Mouse (Mus musculus): Measurements from ENCODE around the gene Arid1a. TPM values are rescaled to one million over a fixed set of nuclear protein-coding genes. Genes with fewer than 3 reads are reported as not detected.
A peak's percentile ranks its signal among the peaks of the same experiment; 100 is the strongest.

Arid1a gene
- polyA plus RNA-seq, 1 experiment from 2014 or later, result 41.6 TPM

- no peak for ATAC-seq (ENCODE audit: insufficient number of reproducible peaks, insufficient read depth, low FRiP score, low TSS enrichment, low read depth)
- Histone ChIP-seq H3K36me3 (peaks cover 28% of the 10 kb centered on the region), H3K4me2 (peak overlapping the region; percentile 51), H3K9me3 (no peaks in the 10 kb centered on the region), H3K9ac (replicated peaks) (0 out of 2 replicates have a peak overlapping the region, but pooled peaks have one; percentile 31), H3K27ac (peak overlapping the region; percentile 84), H3K27me3 (no peaks in the 10 kb centered on the region), H3K4me1 (replicated peaks) (peaks cover 72% of the 10 kb centered on the region), H3K4me3 (replicated peaks) (no peak overlapping the region)
- 44% methylated on average over 6 of the region's 6 CpGs for WGBS
These were observed 27.6 kb downstream of the Arid1a start for GRCm38 (mm10) chr4:133729007-133729406.

GRCm38 (mm10) chr4:133728256-133728655 is 28.3 kb downstream of the Arid1a start:
- Histone ChIP-seq H3K9me3 (no peaks in the 10 kb centered on the region), H3K4me2 (no peak overlapping the region), H3K27ac (peak overlapping the region; percentile 84; the same call in 1 of the 2 replicates), H3K9ac (replicated peaks) (no peak overlapping the region), H3K27me3 (no peaks in the 10 kb centered on the region), H3K4me1 (replicated peaks) (peaks cover 65% of the 10 kb centered on the region), H3K36me3 (peaks cover 33% of the 10 kb centered on the region), H3K4me3 (replicated peaks) (no peak overlapping the region)
- WGBS, result 16% methylated on average over 9 of the region's 9 CpGs
- ATAC-seq (ENCODE audit: insufficient number of reproducible peaks, insufficient read depth, low FRiP score, low TSS enrichment, low read depth), result no peak

GRCm38 (mm10) chr4:133725706-133726105 is 30.9 kb downstream of the Arid1a start:
- Histone ChIP-seq H3K9me3 (no peaks in the 10 kb centered on the region), H3K4me2 (no peak overlapping the region), H3K27ac (no peak overlapping the region), H3K4me3 (replicated peaks) (no peak overlapping the region), H3K9ac (replicated peaks) (no peak overlapping the region), H3K27me3 (no peaks in the 10 kb centered on the region), H3K4me1 (replicated peaks) (peaks cover 41% of the 10 kb centered on the region), H3K36me3 (peaks cover 45% of the 10 kb centered on the region)
- whole genome bisulfite sequencing, result 85% methylated on average over 2 of the region's 2 CpGs
- ATAC-seq (ENCODE audit: insufficient number of reproducible peaks, insufficient read depth, low FRiP score, low TSS enrichment, low read depth), result no peak

GRCm38 (mm10) chr4:133719791-133720190 is 36.8 kb downstream of the Arid1a start:
- Histone ChIP-seq H3K27me3 (no peaks in the 10 kb centered on the region), H3K4me2 (no peak overlapping the region), H3K27ac (no peak overlapping the region), H3K9me3 (no peaks in the 10 kb centered on the region), H3K4me1 (replicated peaks) (no peaks in the 10 kb centered on the region), H3K36me3 (peaks cover 94% of the 10 kb centered on the region), H3K9ac (replicated peaks) (no peak overlapping the region), H3K4me3 (replicated peaks) (no peak overlapping the region)
- WGBS, result 85% methylated on average over 3 of the region's 3 CpGs
- ATAC-seq (ENCODE audit: insufficient number of reproducible peaks, insufficient read depth, low FRiP score, low TSS enrichment, low read depth), result no peak

GRCm38 (mm10) chr4:133712755-133713154 is 43.8 kb downstream of the Arid1a start:
- H3K4me2 ChIP-seq, result no peak overlapping the region
- peaks cover 83% of the 10 kb centered on the region for H3K36me3 ChIP-seq
- no peaks in the 10 kb centered on the region for H3K9me3 ChIP-seq
- H3K9ac ChIP-seq (replicated peaks), result no peak overlapping the region
- no peak overlapping the region for H3K4me3 ChIP-seq (replicated peaks)
- no peak for ATAC-seq (ENCODE audit: insufficient number of reproducible peaks, insufficient read depth, low FRiP score, low TSS enrichment, low read depth)
- 85% methylated on average over 5 of the region's 5 CpGs for WGBS
- H3K27ac ChIP-seq, result no peak overlapping the region
- H3K4me1 ChIP-seq (replicated peaks), result peaks cover 4% of the 10 kb centered on the region; the same call in 1 of the 2 replicates
- no peaks in the 10 kb centered on the region for H3K27me3 ChIP-seq

GRCm38 (mm10) chr4:133711307-133712076 is 45.1 kb downstream of the Arid1a start:
- Histone ChIP-seq H3K27ac (no peak overlapping the region), H3K9ac (replicated peaks) (no peak overlapping the region), H3K4me3 (replicated peaks) (no peak overlapping the region), H3K4me2 (no peak overlapping the region), H3K9me3 (no peaks in the 10 kb centered on the region), H3K27me3 (no peaks in the 10 kb centered on the region), H3K4me1 (replicated peaks) (peaks cover 10% of the 10 kb centered on the region), H3K36me3 (peaks cover 83% of the 10 kb centered on the region)
- 86% methylated on average over 6 of the region's 6 CpGs for WGBS
- no peak for ATAC-seq (ENCODE audit: insufficient number of reproducible peaks, insufficient read depth, low FRiP score, low TSS enrichment, low read depth)

- Histone ChIP-seq H3K4me1 (replicated peaks) (peaks cover 10% of the 10 kb centered on the region), H3K27ac (no peak overlapping the region), H3K36me3 (peaks cover 81% of the 10 kb centered on the region), H3K27me3 (no peaks in the 10 kb centered on the region), H3K4me3 (replicated peaks) (no peak overlapping the region), H3K9me3 (no peaks in the 10 kb centered on the region), H3K9ac (replicated peaks) (no peak overlapping the region), H3K4me2 (no peak overlapping the region)
- no peak for ATAC-seq (ENCODE audit: insufficient number of reproducible peaks, insufficient read depth, low FRiP score, low TSS enrichment, low read depth)
- WGBS, result 88% methylated on average over 2 of the region's 2 CpGs
These were observed 47.2 kb downstream of the Arid1a start for GRCm38 (mm10) chr4:133709395-133709794.

- no peak for ATAC-seq (ENCODE audit: insufficient number of reproducible peaks, insufficient read depth, low FRiP score, low TSS enrichment, low read depth)
- H3K9ac ChIP-seq (replicated peaks), result no peak overlapping the region
- H3K27ac ChIP-seq, result peak overlapping the region; percentile 69; the same call in 1 of the 2 replicates
- H3K4me2 ChIP-seq, result no peak overlapping the region
- peaks cover 77% of the 10 kb centered on the region for H3K36me3 ChIP-seq
- WGBS, result 83% methylated on average over 1 of the region's 1 CpGs
- peaks cover 10% of the 10 kb centered on the region for H3K4me1 ChIP-seq (replicated peaks)
- H3K9me3 ChIP-seq, result no peaks in the 10 kb centered on the region
- H3K4me3 ChIP-seq (replicated peaks), result no peak overlapping the region
- H3K27me3 ChIP-seq, result no peaks in the 10 kb centered on the region
These were observed 49.1 kb downstream of the Arid1a start for GRCm38 (mm10) chr4:133707464-133707863.

- H3K4me2 ChIP-seq, result no peak overlapping the region
- WGBS, result 70% methylated on average over 8 of the region's 8 CpGs
- no peak overlapping the region for H3K9ac ChIP-seq (replicated peaks)
- peaks cover 77% of the 10 kb centered on the region for H3K36me3 ChIP-seq
- peak overlapping the region; percentile 69 for H3K27ac ChIP-seq
- H3K4me1 ChIP-seq (replicated peaks), result peaks cover 10% of the 10 kb centered on the region
- H3K27me3 ChIP-seq, result no peaks in the 10 kb centered on the region
- ATAC-seq (ENCODE audit: insufficient number of reproducible peaks, insufficient read depth, low FRiP score, low TSS enrichment, low read depth), result no peak
- no peaks in the 10 kb centered on the region for H3K9me3 ChIP-seq
- no peak overlapping the region for H3K4me3 ChIP-seq (replicated peaks)
These were observed 49.6 kb downstream of the Arid1a start for GRCm38 (mm10) chr4:133706956-133707355.

- Histone ChIP-seq H3K27me3 (no peaks in the 10 kb centered on the region), H3K27ac (no peak overlapping the region), H3K4me3 (replicated peaks) (no peak overlapping the region), H3K9me3 (no peaks in the 10 kb centered on the region), H3K9ac (replicated peaks) (no peak overlapping the region), H3K4me2 (no peak overlapping the region), H3K36me3 (peaks cover 78% of the 10 kb centered on the region), H3K4me1 (replicated peaks) (peaks cover 10% of the 10 kb centered on the region)
- WGBS, result 89% methylated on average over 4 of the region's 4 CpGs
- ATAC-seq (ENCODE audit: insufficient number of reproducible peaks, insufficient read depth, low FRiP score, low TSS enrichment, low read depth), result no peak
These were observed 51.5 kb downstream of the Arid1a start for GRCm38 (mm10) chr4:133705062-133705461.

GRCm38 (mm10) chr4:133700905-133701368 is 55.6 kb downstream of the Arid1a start:
- Histone ChIP-seq H3K27ac (no peak overlapping the region), H3K4me3 (replicated peaks) (no peak overlapping the region), H3K9me3 (no peaks in the 10 kb centered on the region), H3K4me1 (replicated peaks) (no peaks in the 10 kb centered on the region), H3K27me3 (no peaks in the 10 kb centered on the region), H3K36me3 (peaks cover 88% of the 10 kb centered on the region), H3K4me2 (no peak overlapping the region), H3K9ac (replicated peaks) (no peak overlapping the region)
- 85% methylated on average over 11 of the region's 11 CpGs for WGBS
- no peak for ATAC-seq (ENCODE audit: insufficient number of reproducible peaks, insufficient read depth, low FRiP score, low TSS enrichment, low read depth)

All from limb, embryonic 12.5 days (tissue).